Mouse (Mus musculus) heart, embryonic 12.5 days (tissue): Measurements from ENCODE around the gene Spin4. TPM values are rescaled to one million over a fixed set of nuclear protein-coding genes. Genes with fewer than 3 reads are reported as not detected.

Experiments
- ATAC-seq: fragments of 200-750 bp; cut with Nextera tagmentation; 2 replicates; pipeline ENCODE4 v1.8.0; 2017; ENCODE audit warnings: moderate TSS enrichment, moderate library complexity; ENCODE audit not compliant: insufficient number of reproducible peaks, low FRiP score
- H3K27ac ChIP-seq: fragments of 300-500 bp; sonication (generic); 2 replicates; pipeline ENCODE4 v1.5.1; 2016; ENCODE audit warnings: mild to moderate bottlenecking, moderate library complexity; ENCODE audit not compliant: poor library complexity, severe bottlenecking
- H3K27me3 ChIP-seq: fragments of 300-500 bp; sonication (generic); replicated peaks from 2 replicates; pipeline ENCODE4 v1.6.1; 2016; ENCODE audit warnings: mild to moderate bottlenecking, moderate library complexity
- H3K36me3 ChIP-seq: fragments of 300-500 bp; sonication (generic); 2 replicates; pipeline ENCODE4 v1.6.1; 2016; ENCODE audit warnings: mild to moderate bottlenecking, moderate library complexity
- H3K4me1 ChIP-seq: fragments of 300-500 bp; sonication (generic); replicated peaks from 2 replicates; pipeline ENCODE4 v1.6.1; 2016; ENCODE audit warnings: mild to moderate bottlenecking
- H3K4me2 ChIP-seq: fragments of 300-500 bp; sonication (generic); 2 replicates; pipeline ENCODE4 v1.6.1; 2016; ENCODE audit warnings: mild to moderate bottlenecking, moderate library complexity
- H3K4me3 ChIP-seq: fragments of 300-500 bp; sonication (generic); 2 replicates; pipeline ENCODE4 v1.5.1; 2016; ENCODE audit warnings: mild to moderate bottlenecking
- H3K9ac ChIP-seq: fragments of 300-500 bp; sonication (generic); 2 replicates; pipeline ENCODE4 v1.6.1; 2016; ENCODE audit warnings: mild to moderate bottlenecking, moderate library complexity
- H3K9me3 ChIP-seq: fragments of 300-500 bp; sonication (generic); replicated peaks from 2 replicates; pipeline ENCODE4 v1.6.1; 2016; ENCODE audit warnings: mild to moderate bottlenecking, moderate library complexity
- WGBS: fragments of 180-500 bp; shearing (Covaris S2); methylation state at CpG from one replicate; pipeline ENCODE4 v1.1.7; 2016; 5-methylcytosine and 5-hydroxymethylcytosine counted together
- polyA plus RNA-seq: library from polyadenylated mRNA; unstranded; fragments of >200 nt; fragmentation: Nextera tagmentation; extraction: Ambion mirVana; gene quantifications from 2 replicates; pipeline ENCODE4 v1.2.1, GENCODE M21; 2016

Spin4 gene
- 6.3 and 7.4 TPM in 2 replicates for polyA plus RNA-seq

GRCm38 (mm10) chrX:95026361-95026892 is at the start of gene Spin4:
Spin4 (minus strand) TSS chrX:95026682.
- no peaks in the 10 kb centered on the region for H3K36me3 ChIP-seq
- peak within 1 kb of the TSS; percentile 64 for H3K4me2 ChIP-seq
- no peaks in the 10 kb centered on the region for H3K27me3 ChIP-seq
- H3K9me3 ChIP-seq, result no peaks in the 10 kb centered on the region; the same call in 1 of the 2 replicates
- H3K9ac ChIP-seq, result peak within 1 kb of the TSS; percentile 77
- 8% methylated on average over 30 of the region's 30 CpGs for WGBS
- H3K4me1 ChIP-seq, result no peaks in the 10 kb centered on the region
- peak within 1 kb of the TSS; percentile 92 for H3K27ac ChIP-seq
- ATAC-seq, result peak; percentile 92
- peak within 1 kb of the TSS; percentile 60 for H3K4me3 ChIP-seq

GRCm38 (mm10) chrX:95027907-95028306 is 1.4 kb upstream of the Spin4 start:
- Histone ChIP-seq H3K27me3 (no peaks in the 10 kb centered on the region), H3K4me2 (no peak overlapping the region), H3K27ac (no peak overlapping the region), H3K9ac (no peak overlapping the region), H3K4me3 (no peak overlapping the region), H3K4me1 (no peaks in the 10 kb centered on the region), H3K36me3 (no peaks in the 10 kb centered on the region), H3K9me3 (no peaks in the 10 kb centered on the region; the same call in 1 of the 2 replicates)
- no peak for ATAC-seq
- 49% methylated on average over 5 of the region's 5 CpGs for WGBS

GRCm38 (mm10) chrX:95025779-95026360 is 612 bp downstream of the Spin4 start:
- H3K4me2 ChIP-seq, result peak overlapping the region; percentile 64
- 24% methylated on average over 23 of the region's 23 CpGs for WGBS

GRCm38 (mm10) chrX:95012033-95012432 is 14.4 kb downstream of the Spin4 start:
- WGBS, result 20% methylated on average over 4 of the region's 4 CpGs
- H3K9me3 ChIP-seq, result no peaks in the 10 kb centered on the region

More at GRCm38 (mm10) chrX:95025779-95026360, 612 bp downstream of the Spin4 start:
- peak overlapping the region; percentile 92 for H3K27ac ChIP-seq
- H3K27me3 ChIP-seq, result no peaks in the 10 kb centered on the region
- ATAC-seq, result peak; percentile 39; the same call in 1 of the 2 replicates
- H3K4me3 ChIP-seq, result peak overlapping the region; percentile 60
- no peaks in the 10 kb centered on the region for H3K36me3 ChIP-seq
- no peaks in the 10 kb centered on the region for H3K4me1 ChIP-seq
- no peaks in the 10 kb centered on the region; the same call in 1 of the 2 replicates for H3K9me3 ChIP-seq
- H3K9ac ChIP-seq, result peak overlapping the region; percentile 77

GRCm38 (mm10) chrX:94998845-94999244 is 27.6 kb downstream of the Spin4 start:
- Histone ChIP-seq H3K27ac (no peak overlapping the region), H3K4me2 (no peak overlapping the region), H3K9ac (no peak overlapping the region), H3K27me3 (0 out of 2 replicates have a peak, but pooled peaks cover 3% of the 10 kb centered on the region), H3K4me3 (no peak overlapping the region), H3K4me1 (no peaks in the 10 kb centered on the region), H3K9me3 (peaks cover 3% of the 10 kb centered on the region; the same call in 1 of the 2 replicates), H3K36me3 (no peaks in the 10 kb centered on the region)
- WGBS, result 91% methylated on average over 11 of the region's 11 CpGs
- ATAC-seq, result no peak

More at GRCm38 (mm10) chrX:95012033-95012432, 14.4 kb downstream of the Spin4 start:
- no peaks in the 10 kb centered on the region for H3K36me3 ChIP-seq
- no peak overlapping the region for H3K9ac ChIP-seq
- H3K4me2 ChIP-seq, result no peak overlapping the region
- no peaks in the 10 kb centered on the region for H3K4me1 ChIP-seq
- ATAC-seq, result no peak
- H3K4me3 ChIP-seq, result no peak overlapping the region
- H3K27me3 ChIP-seq, result no peaks in the 10 kb centered on the region
- no peak overlapping the region for H3K27ac ChIP-seq

GRCm38 (mm10) chrX:94994113-94994512 is 32.4 kb downstream of the Spin4 start:
- H3K4me3 ChIP-seq, result no peak overlapping the region
- peaks cover 3% of the 10 kb centered on the region; the same call in 1 of the 2 replicates for H3K9me3 ChIP-seq
- no peak overlapping the region for H3K9ac ChIP-seq
- no peak overlapping the region for H3K27ac ChIP-seq
- H3K36me3 ChIP-seq, result no peaks in the 10 kb centered on the region
- 55% methylated on average over 3 of the region's 3 CpGs for WGBS
- H3K4me2 ChIP-seq, result no peak overlapping the region
- no peaks in the 10 kb centered on the region; the same call in 1 of the 2 replicates for H3K27me3 ChIP-seq
- no peaks in the 10 kb centered on the region for H3K4me1 ChIP-seq
- ATAC-seq, result no peak

GRCm38 (mm10) chrX:94990903-94991302 is 35.6 kb downstream of the Spin4 start:
- Histone ChIP-seq H3K9ac (no peak overlapping the region; the same call in 1 of the 2 replicates), H3K27ac (no peak overlapping the region), H3K27me3 (no peaks in the 10 kb centered on the region; the same call in 1 of the 2 replicates), H3K36me3 (no peaks in the 10 kb centered on the region), H3K9me3 (no peaks in the 10 kb centered on the region), H3K4me3 (no peak overlapping the region; the same call in 1 of the 2 replicates), H3K4me2 (peak overlapping the region; percentile 66), H3K4me1 (no peaks in the 10 kb centered on the region)
- WGBS, result 65% methylated on average over 2 of the region's 2 CpGs
- ATAC-seq, result no peak

GRCm38 (mm10) chrX:94990080-94990825 is 36.2 kb downstream of the Spin4 start:
- Histone ChIP-seq H3K27ac (no peak overlapping the region), H3K9me3 (no peaks in the 10 kb centered on the region), H3K36me3 (no peaks in the 10 kb centered on the region), H3K9ac (peak overlapping the region; percentile 69), H3K4me2 (peak overlapping the region; percentile 66), H3K27me3 (no peaks in the 10 kb centered on the region; the same call in 1 of the 2 replicates), H3K4me3 (peak overlapping the region; percentile 43), H3K4me1 (no peaks in the 10 kb centered on the region)
- 16% methylated on average over 29 of the region's 29 CpGs for WGBS
- peak; percentile 68 for ATAC-seq

Other genes with a start within 250 kb of the Spin4 start
- gene Arhgef9, start 170.2 kb upstream of the Spin4 start, polyA plus RNA-seq, result 11.2 and 12.7 TPM in 2 replicates